Mouse (Mus musculus) forebrain, embryonic 14.5 days (tissue): ENCODE measurements at regions not wholly inside any gene's neighbourhood (a gene's known extent, or its start where the extent isn't known, plus 50 kb on each side); places are given as distances from the start of the nearest gene placed in this dataset.
A peak's percentile ranks its signal among the peaks of the same experiment; 100 is the strongest.

Source experiments
- ATAC-seq: fragments of 200-750 bp; cut with Nextera tagmentation; 2 replicates; pipeline ENCODE4 v1.8.0; 2017; ENCODE audit warnings: mild to moderate bottlenecking, moderate library complexity
- DNase-seq: peaks from one replicate; pipeline ENCODE4 v3.0.0-alpha.2; 2015; ENCODE audit warnings: low spot score
- H3K27ac ChIP-seq: fragments of 300-500 bp; sonication (generic); 2 replicates; pipeline ENCODE4 v1.5.1; 2014; ENCODE audit warnings: low read depth, mild to moderate bottlenecking, control low read depth, low read length, moderate library complexity
- H3K27me3 ChIP-seq: fragments of 300-500 bp; sonication (generic); replicated peaks from 2 replicates; pipeline ENCODE4 v1.6.1; 2014; ENCODE audit warnings: low read length, control low read depth, mixed read lengths; ENCODE audit not compliant: control insufficient read depth, insufficient read depth
- H3K36me3 ChIP-seq: fragments of 300-500 bp; sonication (generic); 2 replicates; pipeline ENCODE4 v1.6.1; 2014; ENCODE audit warnings: low read length, control low read depth; ENCODE audit not compliant: control insufficient read depth, insufficient read depth
- H3K4me1 ChIP-seq: fragments of 300-500 bp; sonication (generic); 2 replicates; pipeline ENCODE4 v1.6.1; 2014; ENCODE audit warnings: antibody characterized with exemption, low read length, control low read depth; ENCODE audit not compliant: control insufficient read depth, insufficient read depth
- H3K4me2 ChIP-seq: fragments of 300-500 bp; sonication (generic); 2 replicates; pipeline ENCODE4 v1.6.1; 2014; ENCODE audit warnings: mild to moderate bottlenecking, control low read depth, low read length
- H3K4me3 ChIP-seq: fragments of 300-500 bp; sonication (generic); 2 replicates; pipeline ENCODE4 v1.5.1; 2014; ENCODE audit warnings: low read depth, low read length, control low read depth
- H3K9ac ChIP-seq: fragments of 300-500 bp; sonication (generic); 2 replicates; pipeline ENCODE4 v1.6.1; 2014; ENCODE audit warnings: mild to moderate bottlenecking, low read length, control low read depth, moderate library complexity
- H3K9me3 ChIP-seq: fragments of 300-500 bp; sonication (generic); replicated peaks from 2 replicates; pipeline ENCODE4 v1.6.1; 2016; ENCODE audit warnings: low read length, control low read depth, mixed read lengths; ENCODE audit not compliant: control insufficient read depth
- WGBS: fragments of 180-500 bp; shearing (Covaris S2); extraction: QIAGEN DNeasy Blood & Tissue Kit; methylation state at CpG from one replicate; pipeline ENCODE4 v1.1.7; 2014; 5-methylcytosine and 5-hydroxymethylcytosine counted together

GRCm38 (mm10) chrX:39104671-39105070 lies 241.4 kb upstream of the Cypt15 start:
- 57% methylated on average over 1 of the region's 1 CpGs for WGBS
- Histone ChIP-seq H3K9ac (no peak overlapping the region), H3K9me3 (no peaks in the 10 kb centered on the region), H3K27ac (no peak overlapping the region), H3K4me1 (no peaks in the 10 kb centered on the region), H3K4me2 (no peak overlapping the region), H3K4me3 (no peak overlapping the region), H3K36me3 (no peaks in the 10 kb centered on the region), H3K27me3 (no peaks in the 10 kb centered on the region)
- no peak for DNase-seq
- no peak for ATAC-seq

GRCm38 (mm10) chrX:39105921-39106320 lies 240.1 kb upstream of the Cypt15 start:
- Histone ChIP-seq H3K36me3 (no peaks in the 10 kb centered on the region), H3K27ac (no peak overlapping the region), H3K4me1 (no peaks in the 10 kb centered on the region), H3K9ac (no peak overlapping the region), H3K4me2 (no peak overlapping the region), H3K9me3 (no peaks in the 10 kb centered on the region), H3K4me3 (no peak overlapping the region), H3K27me3 (no peaks in the 10 kb centered on the region)
- ATAC-seq, result peak; percentile 63; the same call in 1 of the 2 replicates
- 19% methylated on average over 1 of the region's 1 CpGs for WGBS
- DNase-seq, result peak; percentile 27

GRCm38 (mm10) chrX:39129331-39129730 lies 216.7 kb upstream of the Cypt15 start:
- Histone ChIP-seq H3K4me2 (no peak overlapping the region), H3K9me3 (no peaks in the 10 kb centered on the region), H3K27ac (no peak overlapping the region), H3K4me1 (no peaks in the 10 kb centered on the region), H3K4me3 (no peak overlapping the region), H3K27me3 (no peaks in the 10 kb centered on the region), H3K36me3 (no peaks in the 10 kb centered on the region), H3K9ac (no peak overlapping the region)
- no peak for ATAC-seq
- DNase-seq, result no peak
- WGBS, result 94% methylated on average over 2 of the region's 2 CpGs
